Mouse (Mus musculus) midbrain, embryonic 15.5 days (tissue): Measurements from ENCODE around the gene Srprb. TPM values are rescaled to one million over a fixed set of nuclear protein-coding genes. Genes with fewer than 3 reads are reported as not detected.
A peak's percentile ranks its signal among the peaks of the same experiment; 100 is the strongest.

Source experiments
- ATAC-seq: fragments of 200-750 bp; cut with Nextera tagmentation; replicated peaks from 2 replicates; pipeline ENCODE4 v1.8.0; 2017; ENCODE audit warnings: moderate TSS enrichment
- H3K27ac ChIP-seq: fragments of 300-500 bp; sonication (generic); 2 replicates; pipeline ENCODE4 v1.5.1; 2015; ENCODE audit warnings: mild to moderate bottlenecking, inconsistent platforms
- H3K27me3 ChIP-seq: fragments of 300-500 bp; sonication (generic); replicated peaks from 2 replicates; pipeline ENCODE4 v1.6.1; 2015; ENCODE audit warnings: inconsistent platforms
- H3K36me3 ChIP-seq: fragments of 300-500 bp; sonication (generic); replicated peaks from 2 replicates; pipeline ENCODE4 v1.6.1; 2015; ENCODE audit warnings: inconsistent platforms
- H3K4me1 ChIP-seq: fragments of 300-500 bp; sonication (generic); 2 replicates; pipeline ENCODE4 v1.6.1; 2015; ENCODE audit warnings: inconsistent platforms
- H3K4me2 ChIP-seq: fragments of 300-500 bp; sonication (generic); 2 replicates; pipeline ENCODE4 v1.6.1; 2015; ENCODE audit warnings: inconsistent platforms, mild to moderate bottlenecking, moderate library complexity
- H3K4me3 ChIP-seq: fragments of 300-500 bp; sonication (generic); 2 replicates; pipeline ENCODE4 v1.5.1; 2015; ENCODE audit warnings: mild to moderate bottlenecking, inconsistent platforms
- H3K9ac ChIP-seq: fragments of 300-500 bp; sonication (generic); 2 replicates; pipeline ENCODE4 v1.6.1; 2015; ENCODE audit warnings: mild to moderate bottlenecking, inconsistent platforms
- H3K9me3 ChIP-seq: fragments of 300-500 bp; sonication (generic); 2 replicates; pipeline ENCODE4 v1.6.1; 2016; ENCODE audit warnings: inconsistent platforms
- WGBS: fragments of 180-500 bp; shearing (Covaris S2); methylation state at CpG from one replicate; pipeline ENCODE4 v1.1.7; 2015; ENCODE audit warnings: mixed read lengths; 5-methylcytosine and 5-hydroxymethylcytosine counted together
- polyA plus RNA-seq: library from polyadenylated mRNA; unstranded; fragments of >200 nt; fragmentation: Nextera tagmentation; extraction: Ambion mirVana; gene quantifications from 2 replicates; pipeline ENCODE4 v1.2.1, GENCODE M21; 2015

Srprb gene
- polyA plus RNA-seq, 1 experiment from 2014 or later: 59.3 TPM

DNA sequence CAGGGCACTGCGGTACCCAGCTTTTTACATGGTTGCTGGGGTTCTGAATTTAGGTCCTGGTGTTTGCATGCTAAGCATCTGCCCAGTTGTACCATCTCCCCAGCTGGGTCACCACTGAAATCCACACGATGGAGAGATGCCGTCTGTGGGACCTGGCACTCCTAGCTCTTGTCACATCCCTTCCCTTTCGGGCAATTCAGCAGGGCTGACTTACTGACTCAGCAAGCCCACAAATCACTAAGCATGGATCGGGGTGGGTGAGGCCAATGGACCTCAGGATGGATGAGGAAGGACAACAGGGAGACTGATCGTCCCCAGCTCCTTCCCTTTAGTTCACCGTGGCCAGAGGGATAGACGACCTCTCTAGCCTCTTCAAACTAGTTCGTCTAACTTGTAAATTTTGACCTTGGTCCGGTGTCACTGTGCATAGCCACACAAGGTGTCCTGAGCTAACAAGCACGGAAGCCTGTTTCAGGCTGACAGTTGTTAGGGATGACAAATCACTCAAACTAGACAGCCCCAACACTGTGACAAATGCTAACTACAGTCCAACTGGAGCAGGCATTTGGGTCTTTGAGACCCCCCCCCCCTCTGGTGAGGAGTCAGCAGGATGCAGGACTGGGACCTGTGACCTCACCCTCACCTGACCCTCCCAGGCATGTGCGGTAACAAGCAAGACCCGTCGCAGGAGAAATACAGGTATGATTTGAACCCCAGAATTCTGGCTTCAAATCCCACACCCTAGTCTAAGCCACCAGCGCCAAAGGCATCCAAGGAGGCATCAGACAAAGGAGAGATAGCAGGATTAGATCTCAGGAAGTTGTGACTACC is 27.3 kb upstream of the Srprb start:
- Histone ChIP-seq H3K27me3 (no peaks in the 10 kb centered on the region), H3K4me2 (peak overlapping the region; percentile 38; the same call in 1 of the 2 replicates), H3K36me3 (no peaks in the 10 kb centered on the region), H3K4me1 (peaks cover 8% of the 10 kb centered on the region; the same call in 1 of the 2 replicates), H3K27ac (no peak overlapping the region), H3K9me3 (no peaks in the 10 kb centered on the region), H3K9ac (no peak overlapping the region), H3K4me3 (no peak overlapping the region)
- no peak for ATAC-seq
- 91% methylated on average over 15 of the region's 15 CpGs for WGBS

DNA sequence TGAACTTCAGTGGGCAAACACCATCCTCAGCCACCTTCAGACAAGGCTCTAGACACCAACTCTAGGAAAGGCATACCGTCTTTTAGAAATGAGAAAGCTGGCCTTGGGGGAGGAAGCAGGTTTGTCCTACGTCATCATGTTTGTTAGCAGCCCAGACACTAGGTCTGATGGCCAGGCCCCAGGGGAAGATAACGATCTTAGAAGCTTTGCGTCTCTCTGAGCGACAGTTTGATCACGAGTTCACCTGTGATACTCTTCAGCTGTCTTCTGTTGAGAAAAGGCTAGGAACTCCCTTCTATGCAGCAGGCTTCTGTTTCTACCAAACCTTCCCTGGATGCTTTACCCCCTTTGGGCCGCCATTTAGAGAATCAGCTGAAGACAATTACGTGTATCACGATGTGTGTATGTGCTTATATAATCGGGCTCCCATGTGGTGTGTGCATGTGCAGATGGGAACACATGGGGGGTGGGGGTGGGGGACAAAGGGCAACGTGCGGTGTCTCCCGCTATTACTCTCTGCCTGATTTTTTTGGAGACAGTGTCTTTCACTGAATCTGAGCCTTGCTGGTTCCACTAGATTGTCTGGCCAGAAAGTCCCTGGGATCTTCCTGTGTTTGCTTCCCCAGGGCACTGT is 26.6 kb upstream of the Srprb start:
- ATAC-seq: no peak
- Histone ChIP-seq H3K9ac (no peak overlapping the region), H3K27ac (no peak overlapping the region), H3K27me3 (no peaks in the 10 kb centered on the region), H3K4me1 (peaks cover 8% of the 10 kb centered on the region; the same call in 1 of the 2 replicates), H3K4me3 (no peak overlapping the region), H3K9me3 (no peaks in the 10 kb centered on the region), H3K36me3 (no peaks in the 10 kb centered on the region), H3K4me2 (no peak overlapping the region)
- 84% methylated on average over 13 of the region's 13 CpGs for WGBS

DNA sequence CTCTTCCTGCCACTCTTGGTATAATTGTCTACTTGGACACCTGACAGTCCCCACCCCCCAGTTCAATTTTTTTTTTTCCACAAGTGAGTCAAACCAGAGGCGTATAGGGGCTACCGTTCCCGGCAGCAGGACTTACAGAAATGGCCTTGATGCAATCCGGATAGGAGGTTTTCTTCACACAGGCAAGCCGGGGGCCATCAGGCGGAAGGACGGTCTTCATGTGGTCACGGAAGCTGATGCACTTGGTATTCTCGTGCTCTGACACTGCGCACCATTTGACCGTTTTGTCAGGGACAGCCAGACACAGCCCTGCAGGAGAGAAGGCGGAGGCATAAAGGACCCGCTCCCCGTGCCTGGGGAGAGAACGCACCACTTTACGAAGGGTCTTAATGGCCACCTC is 25.8 kb upstream of the Srprb start:
- Histone ChIP-seq H3K9me3 (no peaks in the 10 kb centered on the region), H3K9ac (no peak overlapping the region), H3K4me3 (no peak overlapping the region), H3K36me3 (no peaks in the 10 kb centered on the region), H3K4me1 (peaks cover 8% of the 10 kb centered on the region; the same call in 1 of the 2 replicates), H3K4me2 (no peak overlapping the region), H3K27ac (no peak overlapping the region), H3K27me3 (no peaks in the 10 kb centered on the region)
- no peak for ATAC-seq
- 91% methylated on average over 16 of the region's 16 CpGs for WGBS

DNA sequence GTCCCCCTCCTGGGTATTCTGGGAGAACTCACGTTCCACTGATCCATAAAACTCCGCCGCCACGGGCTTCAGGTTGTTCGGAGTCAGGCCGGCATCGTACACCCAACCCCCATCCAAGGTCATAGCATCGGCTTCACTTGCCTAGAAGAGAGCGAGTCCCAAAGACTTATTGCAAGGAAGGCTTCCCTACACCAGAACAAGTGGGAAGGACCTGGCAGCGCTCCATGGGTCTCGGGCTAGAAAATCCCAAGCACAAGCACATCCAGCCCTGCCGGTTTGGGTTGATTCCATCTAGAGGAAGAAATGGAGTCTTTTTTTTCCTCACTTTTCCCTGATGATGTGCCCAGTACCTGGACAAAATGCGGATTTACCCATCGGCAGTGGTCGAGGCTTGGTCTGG is 24.9 kb upstream of the Srprb start:
- Histone ChIP-seq H3K36me3 (no peaks in the 10 kb centered on the region), H3K27me3 (no peaks in the 10 kb centered on the region), H3K27ac (no peak overlapping the region), H3K4me1 (peaks cover 8% of the 10 kb centered on the region; the same call in 1 of the 2 replicates), H3K4me2 (no peak overlapping the region), H3K9me3 (no peaks in the 10 kb centered on the region), H3K9ac (no peak overlapping the region), H3K4me3 (no peak overlapping the region)
- WGBS: 93% methylated on average over 15 of the region's 15 CpGs
- ATAC-seq: no peak

DNA sequence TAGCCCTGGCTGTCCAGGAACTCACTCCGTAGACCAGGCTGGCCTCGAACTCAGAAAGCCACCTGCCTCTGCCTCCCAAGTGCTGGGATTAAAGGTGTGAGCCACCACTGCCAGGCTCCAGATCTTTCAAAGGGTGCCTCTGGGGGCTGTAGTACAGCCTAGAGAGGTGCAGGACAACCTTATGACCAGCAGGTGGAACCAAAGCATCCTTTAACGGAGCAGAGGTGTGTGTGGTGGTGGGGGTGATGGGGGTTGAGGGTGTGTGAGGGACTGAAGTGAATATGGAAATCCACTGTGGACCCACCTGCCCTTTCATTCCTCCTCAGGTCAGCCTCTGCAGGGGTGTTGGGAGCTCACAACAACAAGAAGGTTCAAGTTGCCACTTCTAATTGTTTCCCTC is 23.5 kb upstream of the Srprb start:
- 71% methylated on average over 3 of the region's 3 CpGs for WGBS
- Histone ChIP-seq H3K4me2 (no peak overlapping the region), H3K9me3 (no peaks in the 10 kb centered on the region), H3K27ac (no peak overlapping the region), H3K27me3 (no peaks in the 10 kb centered on the region), H3K36me3 (no peaks in the 10 kb centered on the region), H3K4me1 (peaks cover 5% of the 10 kb centered on the region; the same call in 1 of the 2 replicates), H3K4me3 (no peak overlapping the region), H3K9ac (no peak overlapping the region)
- ATAC-seq: no peak

DNA sequence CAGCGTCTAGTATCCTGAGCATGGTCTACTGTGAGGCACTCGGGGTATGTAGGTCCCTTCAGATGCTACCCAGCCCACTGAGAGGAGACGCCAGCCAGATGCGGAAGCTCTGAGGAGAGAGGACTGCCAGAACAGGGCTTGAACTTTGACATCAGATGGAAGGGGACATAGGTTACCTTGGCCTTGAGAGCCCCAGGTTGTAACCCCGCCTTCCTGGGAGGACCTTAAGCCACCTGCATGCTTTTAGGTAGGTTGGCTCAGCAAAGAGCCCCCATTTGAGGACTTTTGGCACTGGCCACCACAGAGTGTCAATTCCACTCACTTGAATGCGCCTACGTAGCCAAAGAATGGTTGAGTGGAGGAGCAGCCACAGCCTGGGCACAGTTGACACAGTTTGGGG is 22.8 kb upstream of the Srprb start:
- ATAC-seq: no peak
- Histone ChIP-seq H3K27me3 (no peaks in the 10 kb centered on the region), H3K4me2 (no peak overlapping the region), H3K4me1 (no peaks in the 10 kb centered on the region), H3K27ac (no peak overlapping the region), H3K9ac (no peak overlapping the region), H3K9me3 (no peaks in the 10 kb centered on the region), H3K4me3 (no peak overlapping the region), H3K36me3 (no peaks in the 10 kb centered on the region)
- WGBS: 92% methylated on average over 7 of the region's 7 CpGs

DNA sequence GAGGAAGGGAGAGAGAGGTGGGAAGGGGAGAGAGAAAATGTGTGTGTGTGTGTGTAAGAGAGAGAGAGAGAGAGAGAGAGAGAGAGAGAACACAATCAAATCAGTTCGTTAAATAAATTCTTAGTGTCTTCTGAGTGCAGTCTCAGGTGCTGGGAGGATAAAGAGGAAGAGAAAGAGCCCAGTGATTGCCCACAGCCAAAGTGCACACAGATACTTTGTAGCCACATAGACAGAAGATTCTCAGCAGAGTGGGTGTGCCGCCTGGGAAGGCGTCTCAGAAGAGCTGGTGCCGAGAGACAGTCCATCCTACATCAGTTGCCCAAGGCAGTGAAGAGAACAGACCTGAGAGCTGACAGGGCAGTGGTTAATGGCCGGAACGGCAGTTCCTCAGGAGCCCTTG is 12.3 kb upstream of the Srprb start:
- H3K36me3 ChIP-seq: no peaks in the 10 kb centered on the region
- ATAC-seq: no peak
- no peak overlapping the region for H3K4me3 ChIP-seq
- H3K4me1 ChIP-seq: no peaks in the 10 kb centered on the region
- no peaks in the 10 kb centered on the region for H3K27me3 ChIP-seq
- no peak overlapping the region for H3K27ac ChIP-seq
- H3K9me3 ChIP-seq: no peaks in the 10 kb centered on the region
- WGBS: 88% methylated on average over 6 of the region's 6 CpGs
- H3K9ac ChIP-seq: no peak overlapping the region
- H3K4me2 ChIP-seq: no peak overlapping the region

DNA sequence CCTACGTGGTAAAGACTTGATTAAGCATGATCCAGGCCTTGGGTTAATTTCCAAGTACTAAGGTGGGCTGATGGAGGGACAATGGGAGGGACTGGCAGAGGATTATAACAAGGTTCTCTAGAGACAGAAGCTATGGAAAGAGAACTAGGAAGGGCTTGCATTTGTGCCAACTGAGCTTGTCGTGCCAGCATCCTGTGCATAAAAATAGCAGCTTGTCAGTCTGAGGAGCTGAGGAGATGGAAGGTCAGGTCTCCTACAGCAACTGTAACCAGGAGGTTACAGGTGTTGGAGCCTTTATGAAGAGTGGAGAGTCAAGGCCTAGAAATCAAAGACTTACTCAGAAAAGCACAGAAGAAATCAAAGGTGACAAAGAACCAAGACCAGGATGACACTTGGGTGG is 11.7 kb upstream of the Srprb start:
- Histone ChIP-seq H3K27me3 (no peaks in the 10 kb centered on the region), H3K4me2 (no peak overlapping the region), H3K9ac (no peak overlapping the region), H3K4me3 (no peak overlapping the region), H3K4me1 (no peaks in the 10 kb centered on the region), H3K9me3 (no peaks in the 10 kb centered on the region), H3K36me3 (no peaks in the 10 kb centered on the region), H3K27ac (no peak overlapping the region)
- no peak for ATAC-seq
- WGBS: 63% methylated on average over 2 of the region's 2 CpGs

DNA sequence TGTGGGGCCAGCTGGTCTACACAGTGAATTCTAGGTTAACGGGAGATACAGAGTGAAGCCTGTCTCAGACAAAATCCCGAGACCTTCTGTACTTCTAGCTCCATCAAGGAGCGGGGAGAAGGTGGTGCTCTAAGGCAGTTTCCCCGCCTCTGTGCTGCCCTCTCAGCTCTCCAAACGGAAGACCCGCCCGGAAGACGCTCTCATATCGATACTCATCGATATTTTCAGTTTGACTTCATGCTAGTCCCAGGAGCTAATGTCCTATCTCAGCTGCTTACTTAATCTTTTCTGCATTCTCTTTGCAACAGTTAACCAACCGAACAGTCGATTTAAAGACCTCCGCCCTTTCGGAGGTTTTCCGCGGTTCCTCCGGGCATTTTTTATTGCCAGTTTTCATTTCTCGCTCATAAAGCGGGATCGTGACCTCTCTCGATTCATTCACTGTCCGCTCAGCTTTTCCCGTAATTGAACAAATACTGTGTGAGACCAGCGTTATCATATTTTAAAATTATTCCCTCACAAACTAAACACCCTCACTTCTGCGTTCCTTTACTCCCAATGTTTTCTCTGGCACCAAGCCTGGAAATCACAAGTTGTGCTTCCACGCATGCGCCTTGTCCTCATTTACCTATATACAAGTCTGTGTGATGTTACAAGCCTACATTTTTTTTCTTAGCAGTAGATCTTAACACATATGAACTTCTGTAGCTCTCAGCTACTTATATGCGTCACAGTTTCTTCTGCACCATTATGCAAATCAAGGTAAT is 10.9 kb upstream of the Srprb start:
- H3K4me1 ChIP-seq: 0 out of 2 replicates have a peak, but pooled peaks cover 3% of the 10 kb centered on the region
- H3K36me3 ChIP-seq: no peaks in the 10 kb centered on the region
- no peak overlapping the region for H3K4me3 ChIP-seq
- H3K9me3 ChIP-seq: no peaks in the 10 kb centered on the region
- H3K27ac ChIP-seq: no peak overlapping the region
- 77% methylated on average over 28 of the region's 28 CpGs for WGBS
- no peak for ATAC-seq
- H3K4me2 ChIP-seq: no peak overlapping the region
- no peaks in the 10 kb centered on the region for H3K27me3 ChIP-seq
- no peak overlapping the region for H3K9ac ChIP-seq

DNA sequence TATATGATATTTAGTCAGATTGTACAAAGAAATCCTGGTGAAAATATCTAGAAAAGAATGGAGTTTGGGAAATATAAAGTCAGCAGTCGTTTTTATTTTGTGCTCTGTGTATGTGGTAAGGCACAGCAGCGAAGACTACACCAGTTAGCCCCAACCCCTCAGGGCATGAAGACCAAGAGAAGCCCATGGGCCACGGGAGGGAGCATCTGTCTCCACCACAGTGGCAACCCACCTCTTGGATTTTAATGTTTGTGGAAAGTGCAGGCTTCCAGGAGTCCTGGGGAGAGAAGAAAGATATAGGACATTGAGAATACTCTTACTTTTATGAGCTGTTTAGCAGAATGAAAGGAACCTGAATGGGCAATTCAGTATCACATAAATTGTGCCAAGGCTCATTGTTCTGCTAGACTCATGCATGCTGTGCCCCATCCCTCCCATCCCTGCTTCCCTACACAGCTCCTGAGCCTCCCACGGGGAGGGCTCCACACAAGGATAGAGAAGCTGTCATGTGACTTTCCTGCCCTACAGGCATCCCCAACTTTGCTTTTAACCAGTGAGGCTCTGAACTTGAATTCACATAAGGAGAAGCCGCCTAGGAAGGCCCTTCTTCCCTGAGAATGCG is 7.0 kb upstream of the Srprb start:
- WGBS: 52% methylated on average over 6 of the region's 6 CpGs
- H3K9ac ChIP-seq: no peak overlapping the region
- no peak overlapping the region for H3K27ac ChIP-seq
- H3K4me2 ChIP-seq: no peak overlapping the region
- no peak overlapping the region for H3K4me3 ChIP-seq
- H3K27me3 ChIP-seq: no peaks in the 10 kb centered on the region
- no peaks in the 10 kb centered on the region for H3K9me3 ChIP-seq
- 0 out of 2 replicates have a peak, but pooled peaks cover 3% of the 10 kb centered on the region for H3K4me1 ChIP-seq
- no peak for ATAC-seq
- no peaks in the 10 kb centered on the region for H3K36me3 ChIP-seq

DNA sequence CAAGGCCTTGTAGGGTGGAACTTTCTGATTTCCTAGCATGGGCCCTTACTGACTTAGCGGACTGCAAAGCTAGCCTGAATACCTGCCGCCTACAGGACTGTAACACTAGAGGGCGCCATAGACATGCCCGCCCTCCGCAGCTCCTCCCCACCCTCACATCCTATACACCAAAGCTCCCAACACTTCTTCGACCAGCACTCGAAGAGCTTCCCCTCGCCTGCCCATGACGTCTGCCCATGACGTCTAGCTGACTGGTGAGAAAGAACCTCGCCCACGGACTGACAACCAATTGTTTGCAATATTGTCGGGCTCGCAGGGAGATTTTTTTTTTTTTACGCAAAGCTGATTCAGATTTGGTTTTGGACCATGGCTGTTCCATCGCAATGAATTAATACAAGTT is 5.9 kb upstream of the Srprb start:
- peak overlapping the region; percentile 28 for H3K4me3 ChIP-seq
- 10% methylated on average over 16 of the region's 16 CpGs for WGBS
- H3K4me2 ChIP-seq: peak overlapping the region; percentile 54
- H3K36me3 ChIP-seq: no peaks in the 10 kb centered on the region
- H3K9me3 ChIP-seq: no peaks in the 10 kb centered on the region
- H3K4me1 ChIP-seq: 0 out of 2 replicates have a peak, but pooled peaks cover 3% of the 10 kb centered on the region
- no peaks in the 10 kb centered on the region for H3K27me3 ChIP-seq
- ATAC-seq: peak; percentile 73; the same call in 1 of the 2 replicates
- no peak overlapping the region for H3K27ac ChIP-seq
- H3K9ac ChIP-seq: no peak overlapping the region

DNA sequence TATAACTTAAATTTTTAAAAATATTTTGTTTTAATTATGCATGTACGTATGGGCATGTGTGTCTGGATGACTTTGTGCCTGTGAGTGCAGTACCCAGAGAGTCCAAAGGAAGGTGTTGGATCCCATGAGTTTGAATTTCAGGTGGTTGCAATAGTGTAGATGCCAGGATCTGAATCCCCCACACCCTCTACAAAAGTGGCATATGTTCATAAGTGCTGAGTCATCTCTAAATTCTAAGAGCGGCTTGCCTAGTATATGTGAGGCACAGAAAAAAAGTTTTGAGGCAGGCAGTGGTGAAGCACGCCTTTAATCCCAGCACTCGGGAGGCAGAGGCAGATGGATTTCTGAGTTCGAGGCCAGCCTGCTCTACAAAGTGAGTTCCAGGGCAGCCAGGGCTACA is 3.8 kb upstream of the Srprb start:
- 92% methylated on average over 5 of the region's 5 CpGs for WGBS
- H3K27me3 ChIP-seq: no peaks in the 10 kb centered on the region
- H3K4me1 ChIP-seq: peaks cover 9% of the 10 kb centered on the region
- H3K9ac ChIP-seq: no peak overlapping the region
- H3K4me2 ChIP-seq: no peak overlapping the region
- no peak overlapping the region for H3K4me3 ChIP-seq
- H3K9me3 ChIP-seq: no peaks in the 10 kb centered on the region
- no peak for ATAC-seq
- H3K36me3 ChIP-seq: no peaks in the 10 kb centered on the region
- H3K27ac ChIP-seq: no peak overlapping the region
